Mouse (Mus musculus): ENCODE results near the gene Krtap5-2. TPM values are rescaled to one million over a fixed set of nuclear protein-coding genes. Genes with fewer than 3 reads are reported as not detected.
"Not testable (repeated sequence)": the region's sequence is repeated elsewhere in the genome, so short reads cannot be mapped to it uniquely, and the experiment has no call there.

The Krtap5-2 gene
- not detected in 2 replicates for polyA plus RNA-seq (2015; fragmentation: Nextera tagmentation; extraction: Ambion mirVana)

- H3K4me2 ChIP-seq; ATAC-seq (ENCODE audit: insufficient read depth); H3K4me3 ChIP-seq (replicated peaks); H3K36me3 ChIP-seq (replicated peaks); H3K9ac ChIP-seq; H3K27ac ChIP-seq (replicated peaks); H3K4me1 ChIP-seq (replicated peaks); H3K27me3 ChIP-seq; H3K9me3 ChIP-seq (replicated peaks): not testable (repeated sequence)
Observed at GRCm38 (mm10) chr7:142175905-142176304, at the start of gene Krtap5-2. Gene Krtap5-2, minus strand, starts transcription at chr7:142176005.

- 33% methylated on average over 2 of the region's 2 CpGs for WGBS (ENCODE audit: insufficient replicate concordance)
- no peak for ATAC-seq (ENCODE audit: insufficient read depth)
Observed at GRCm38 (mm10) chr7:142224518-142224917, 48.7 kb upstream of the Krtap5-2 start.

GRCm38 (mm10) chr7:142212136-142212535, 36.3 kb upstream of the Krtap5-2 start:
- not testable (repeated sequence) for H3K4me1 ChIP-seq (replicated peaks); H3K9ac ChIP-seq; H3K27me3 ChIP-seq; ATAC-seq (ENCODE audit: insufficient read depth); H3K36me3 ChIP-seq (replicated peaks); H3K9me3 ChIP-seq (replicated peaks); H3K4me2 ChIP-seq; H3K4me3 ChIP-seq (replicated peaks); H3K27ac ChIP-seq (replicated peaks)
- WGBS (ENCODE audit: insufficient replicate concordance) = 5% methylated on average over 1 of the region's 1 CpGs

More at GRCm38 (mm10) chr7:142224518-142224917, 48.7 kb upstream of the Krtap5-2 start:
- no peak overlapping the region for H3K4me3 ChIP-seq (replicated peaks)
- H3K27ac ChIP-seq (replicated peaks) = no peak overlapping the region
- no peaks in the 10 kb centered on the region for H3K36me3 ChIP-seq (replicated peaks)
- no peak overlapping the region for H3K9ac ChIP-seq
- H3K27me3 ChIP-seq = no peaks in the 10 kb centered on the region
- no peaks in the 10 kb centered on the region for H3K9me3 ChIP-seq (replicated peaks)
- no peak overlapping the region for H3K4me2 ChIP-seq
- H3K4me1 ChIP-seq (replicated peaks) = no peaks in the 10 kb centered on the region

- 47% methylated on average over 1 of the region's 1 CpGs for WGBS (ENCODE audit: insufficient replicate concordance)
- Histone ChIP-seq H3K9me3 (replicated peaks) (no peaks in the 10 kb centered on the region), H3K4me2 (no peak within 1 kb of the TSS), H3K4me1 (replicated peaks) (no peaks in the 10 kb centered on the region), H3K36me3 (replicated peaks) (no peaks in the 10 kb centered on the region), H3K27ac (replicated peaks) (no peak within 1 kb of the TSS), H3K9ac (no peak within 1 kb of the TSS), H3K4me3 (replicated peaks) (no peak within 1 kb of the TSS), H3K27me3 (no peaks in the 10 kb centered on the region)
- ATAC-seq (ENCODE audit: insufficient read depth) = no peak
Observed at GRCm38 (mm10) chr7:142211559-142211958, 35.8 kb upstream of the Krtap5-2 start, which contains the start of gene Gm7579. Gene Gm7579, plus strand, starts transcription at chr7:142211859.

GRCm38 (mm10) chr7:142206891-142207290, 31.1 kb upstream of the Krtap5-2 start:
- not testable (repeated sequence) for H3K27me3 ChIP-seq; ATAC-seq (ENCODE audit: insufficient read depth); H3K4me2 ChIP-seq; H3K4me1 ChIP-seq (replicated peaks); H3K27ac ChIP-seq (replicated peaks); H3K9me3 ChIP-seq (replicated peaks); H3K36me3 ChIP-seq (replicated peaks); H3K9ac ChIP-seq; H3K4me3 ChIP-seq (replicated peaks)
- 60% methylated on average over 5 of the region's 5 CpGs for WGBS (ENCODE audit: insufficient replicate concordance)

- no peak for ATAC-seq (ENCODE audit: insufficient read depth)
- Histone ChIP-seq H3K9me3 (replicated peaks) (no peaks in the 10 kb centered on the region), H3K4me1 (replicated peaks) (no peaks in the 10 kb centered on the region), H3K27me3 (no peaks in the 10 kb centered on the region), H3K36me3 (replicated peaks) (no peaks in the 10 kb centered on the region), H3K4me3 (replicated peaks) (no peak overlapping the region), H3K4me2 (no peak overlapping the region), H3K27ac (replicated peaks) (no peak overlapping the region), H3K9ac (no peak overlapping the region)
Observed at GRCm38 (mm10) chr7:142205488-142205887, 29.7 kb upstream of the Krtap5-2 start.

GRCm38 (mm10) chr7:142201064-142201463, 25.3 kb upstream of the Krtap5-2 start, which contains the start of gene Krtap5-3:
Gene Krtap5-3, plus strand, starts transcription at chr7:142201364.
- no peaks in the 10 kb centered on the region for H3K4me1 ChIP-seq (replicated peaks)
- 42% methylated on average over 1 of the region's 1 CpGs for whole genome bisulfite sequencing (ENCODE audit: insufficient replicate concordance)
- no peak for ATAC-seq (ENCODE audit: insufficient read depth)
- H3K9me3 ChIP-seq (replicated peaks) = no peaks in the 10 kb centered on the region
- no peak within 1 kb of the TSS for H3K9ac ChIP-seq
- H3K4me2 ChIP-seq = no peak within 1 kb of the TSS
- H3K36me3 ChIP-seq (replicated peaks) = no peaks in the 10 kb centered on the region
- H3K27ac ChIP-seq (replicated peaks) = no peak within 1 kb of the TSS
- no peak within 1 kb of the TSS for H3K4me3 ChIP-seq (replicated peaks)
- no peaks in the 10 kb centered on the region for H3K27me3 ChIP-seq

- H3K9me3 ChIP-seq (replicated peaks) = no peaks in the 10 kb centered on the region
- H3K4me3 ChIP-seq (replicated peaks) = no peak overlapping the region
- 53% methylated on average over 2 of the region's 2 CpGs for WGBS (ENCODE audit: insufficient replicate concordance)
- H3K27ac ChIP-seq (replicated peaks) = no peak overlapping the region
- no peaks in the 10 kb centered on the region for H3K27me3 ChIP-seq
- H3K9ac ChIP-seq = no peak overlapping the region
- no peak for ATAC-seq (ENCODE audit: insufficient read depth)
- no peak overlapping the region for H3K4me2 ChIP-seq
- no peaks in the 10 kb centered on the region for H3K36me3 ChIP-seq (replicated peaks)
- no peaks in the 10 kb centered on the region for H3K4me1 ChIP-seq (replicated peaks)
Observed at GRCm38 (mm10) chr7:142198748-142199147, 22.9 kb upstream of the Krtap5-2 start.

- no peaks in the 10 kb centered on the region for H3K9me3 ChIP-seq (replicated peaks)
- no peak within 1 kb of the TSS for H3K9ac ChIP-seq
- 15% methylated on average over 2 of the region's 2 CpGs for WGBS (ENCODE audit: insufficient replicate concordance)
- peaks cover 4% of the 10 kb centered on the region; the same call in 1 of the 2 replicates for H3K27me3 ChIP-seq
- no peak for ATAC-seq (ENCODE audit: insufficient read depth)
- H3K4me2 ChIP-seq = no peak within 1 kb of the TSS
- no peak within 1 kb of the TSS for H3K4me3 ChIP-seq (replicated peaks)
- H3K4me1 ChIP-seq (replicated peaks) = no peaks in the 10 kb centered on the region
- no peaks in the 10 kb centered on the region for H3K36me3 ChIP-seq (replicated peaks)
- H3K27ac ChIP-seq (replicated peaks) = no peak within 1 kb of the TSS
Observed at GRCm38 (mm10) chr7:142190289-142190688, 14.5 kb upstream of the Krtap5-2 start, which contains the start of gene Gm10153. Gene Gm10153, minus strand, starts transcription at chr7:142190389.

- Histone ChIP-seq H3K9me3 (replicated peaks) (no peaks in the 10 kb centered on the region), H3K4me2 (no peak overlapping the region), H3K9ac (no peak overlapping the region), H3K27me3 (peaks cover 4% of the 10 kb centered on the region; the same call in 1 of the 2 replicates), H3K4me1 (replicated peaks) (no peaks in the 10 kb centered on the region), H3K27ac (replicated peaks) (no peak overlapping the region), H3K36me3 (replicated peaks) (no peaks in the 10 kb centered on the region), H3K4me3 (replicated peaks) (no peak overlapping the region)
- 54% methylated on average over 2 of the region's 2 CpGs for WGBS (ENCODE audit: insufficient replicate concordance)
- no peak for ATAC-seq (ENCODE audit: insufficient read depth)
Observed at GRCm38 (mm10) chr7:142188156-142188555, 12.4 kb upstream of the Krtap5-2 start.

- H3K9me3 ChIP-seq (replicated peaks) = no peaks in the 10 kb centered on the region
- no peaks in the 10 kb centered on the region for H3K4me1 ChIP-seq (replicated peaks)
- no peak overlapping the region for H3K4me2 ChIP-seq
- no peaks in the 10 kb centered on the region for H3K27me3 ChIP-seq
- 17% methylated on average over 1 of the region's 1 CpGs for WGBS (ENCODE audit: insufficient replicate concordance)
- ATAC-seq (ENCODE audit: insufficient read depth) = no peak
- no peak overlapping the region for H3K9ac ChIP-seq
- H3K36me3 ChIP-seq (replicated peaks) = no peaks in the 10 kb centered on the region
- H3K27ac ChIP-seq (replicated peaks) = no peak overlapping the region
- no peak overlapping the region for H3K4me3 ChIP-seq (replicated peaks)
Observed at GRCm38 (mm10) chr7:142181021-142181420, 5.2 kb upstream of the Krtap5-2 start.

- Histone ChIP-seq H3K9ac (no peak overlapping the region), H3K27ac (replicated peaks) (no peak overlapping the region), H3K4me2 (no peak overlapping the region), H3K27me3 (no peaks in the 10 kb centered on the region), H3K4me3 (replicated peaks) (no peak overlapping the region), H3K9me3 (replicated peaks) (no peaks in the 10 kb centered on the region), H3K4me1 (replicated peaks) (no peaks in the 10 kb centered on the region), H3K36me3 (replicated peaks) (no peaks in the 10 kb centered on the region)
- no peak for ATAC-seq (ENCODE audit: insufficient read depth)
- 55% methylated on average over 1 of the region's 1 CpGs for WGBS (ENCODE audit: insufficient replicate concordance)
Observed at GRCm38 (mm10) chr7:142178685-142179084, 2.9 kb upstream of the Krtap5-2 start.

All from liver, embryonic 15.5 days (tissue).